ENCODE assay signal across 9 mouse cellular contexts in genomic region chr5:123489112-123489785, GRCm38 (mm10). TPM values are rescaled to one million over a fixed set of nuclear protein-coding genes. Genes with fewer than 3 reads are reported as not detected.
DNase-seq lines count a peak whose midpoint lies in the region; ATAC-seq lines count a peak whose summit lies in the region.
"Had no signal": no experiment of that assay in that cellular context is flagged by ENCODE, and none has a peak within 500 bp of the region (broad histone marks: within the 10 kb centered on the region; RNA-seq: fewer than 3 reads in every experiment).

TSS of gene Lrrc43 (plus strand) at chr5:123489305.
TSS of gene Il31 (minus strand) at chr5:123489489.

- no peak within 1 kb of the TSS for H3K9ac ChIP-seq in heart, embryonic 11.5 days (ENCODE audit: low read depth, low read length)
- H3K9ac ChIP-seq in forebrain, embryonic 14.5 days (ENCODE audit: low read length), result peak within 1 kb of the TSS; percentile 25; the same call in 1 of the 2 replicates
- H3K9ac ChIP-seq in liver, embryonic 15.5 days, result no peak within 1 kb of the TSS
- H3K9ac ChIP-seq: liver, embryonic 13.5 days had no signal

- 9% methylated on average over 25 of the region's 25 CpGs for WGBS in heart, embryonic 11.5 days (ENCODE audit: insufficient replicate concordance)
- WGBS in forebrain, embryonic 14.5 days, result 6% methylated on average over 25 of the region's 25 CpGs
- 9% methylated on average over 25 of the region's 25 CpGs for WGBS in liver, embryonic 15.5 days (ENCODE audit: insufficient replicate concordance)

- peaks cover 4% of the 10 kb centered on the region for H3K4me1 ChIP-seq in heart, embryonic 11.5 days (ENCODE audit: control insufficient read depth, insufficient read depth, low read length)
- 0 out of 2 replicates have a peak, but pooled peaks cover 4% of the 10 kb centered on the region for H3K4me1 ChIP-seq in forebrain, embryonic 14.5 days (ENCODE audit: control insufficient read depth, insufficient read depth, low read length)
- no peaks in the 10 kb centered on the region for H3K4me1 ChIP-seq in liver, embryonic 15.5 days (replicated peaks)
- H3K4me1 ChIP-seq: liver, embryonic 13.5 days had no signal

- peak; percentile 63; the same call in 1 of the 2 replicates for ATAC-seq in heart, embryonic 11.5 days (replicated peaks; ENCODE audit: insufficient number of reproducible peaks, low FRiP score, low TSS enrichment)
- no peak for ATAC-seq in forebrain, embryonic 14.5 days
- no peak for ATAC-seq in liver, embryonic 15.5 days (ENCODE audit: insufficient read depth)

- intact Hi-C loops in heart, postnatal 25 days (cut with DNase I), result no loop called here

- H3K9me3 ChIP-seq in heart, embryonic 11.5 days (replicated peaks; ENCODE audit: control insufficient read depth, low read length), result no peaks in the 10 kb centered on the region
- no peaks in the 10 kb centered on the region for H3K9me3 ChIP-seq in forebrain, embryonic 14.5 days (replicated peaks; ENCODE audit: control insufficient read depth, low read length)
- no peaks in the 10 kb centered on the region for H3K9me3 ChIP-seq in liver, embryonic 15.5 days (replicated peaks)
- H3K9me3 ChIP-seq: liver, embryonic 13.5 days had no signal

- H3K4me2 ChIP-seq in heart, embryonic 11.5 days, result peak within 1 kb of the TSS; percentile 58
- H3K4me2 ChIP-seq in forebrain, embryonic 14.5 days (ENCODE audit: low read length), result peak within 1 kb of the TSS; percentile 50
- 0 out of 2 replicates have a peak within 1 kb of the TSS, but pooled peaks have one; percentile 20 for H3K4me2 ChIP-seq in liver, embryonic 15.5 days
- H3K4me2 ChIP-seq: liver, embryonic 13.5 days had no signal

- H3K4me3 ChIP-seq in heart, embryonic 11.5 days (ENCODE audit: low read depth, low read length), result peak within 1 kb of the TSS; percentile 20
- H3K4me3 ChIP-seq in forebrain, embryonic 14.5 days (ENCODE audit: low read depth, low read length), result peak within 1 kb of the TSS; percentile 11; the same call in 1 of the 2 replicates
- H3K4me3 ChIP-seq in liver, embryonic 15.5 days (replicated peaks), result no peak within 1 kb of the TSS
- H3K4me3 ChIP-seq: liver, embryonic 13.5 days had no signal

- H3K27ac ChIP-seq in heart, embryonic 11.5 days (ENCODE audit: low read depth, low read length), result no peak within 1 kb of the TSS
- H3K27ac ChIP-seq in forebrain, embryonic 14.5 days (ENCODE audit: low read depth, low read length), result no peak within 1 kb of the TSS
- H3K27ac ChIP-seq in liver, embryonic 15.5 days (replicated peaks), result no peak within 1 kb of the TSS
- H3K27ac ChIP-seq: liver, embryonic 13.5 days had no signal

- DNase-seq in heart, postnatal 25 days (ENCODE audit: low spot score), result no peak
- peak; percentile 19 for DNase-seq in Muller cell, postnatal 12 days (ENCODE audit: inconsistent ontology term)
- DNase-seq in forebrain, embryonic 14.5 days (ENCODE audit: low spot score), result peak; percentile 69
- no peak for DNase-seq in spleen, postnatal 4 days (ENCODE audit: low spot score in 2 of 2)
- no peak for DNase-seq in ovary, adult 18-20 months (ENCODE audit: low spot score)
- no peak for DNase-seq in gastrocnemius, postnatal 10 days
- DNase-seq: liver, embryonic 13.5 days had no signal

- no peaks in the 10 kb centered on the region for H3K27me3 ChIP-seq in heart, embryonic 11.5 days (ENCODE audit: control insufficient read depth, insufficient read depth, low read length)
- no peaks in the 10 kb centered on the region for H3K27me3 ChIP-seq in forebrain, embryonic 14.5 days (replicated peaks; ENCODE audit: control insufficient read depth, insufficient read depth, low read length)
- peaks cover 34% of the 10 kb centered on the region for H3K27me3 ChIP-seq in liver, embryonic 15.5 days

- no peaks in the 10 kb centered on the region for H3K36me3 ChIP-seq in heart, embryonic 11.5 days (ENCODE audit: control insufficient read depth, insufficient read depth, low read length)
- H3K36me3 ChIP-seq in forebrain, embryonic 14.5 days (ENCODE audit: control insufficient read depth, insufficient read depth, low read length), result no peaks in the 10 kb centered on the region
- no peaks in the 10 kb centered on the region for H3K36me3 ChIP-seq in liver, embryonic 15.5 days (replicated peaks)
- H3K36me3 ChIP-seq: liver, embryonic 13.5 days had no signal

RNA-seq across cellular contexts. Expression of gene Lrrc43, which starts in this region (rescaled TPM):
- polyA plus RNA-seq in heart, embryonic 11.5 days (2014; fragmentation: Nextera tagmentation; extraction: Ambion mirVana), result not detected in 2 replicates
- total RNA-seq in heart, postnatal 25 days (2021), result not detected
- 0.31 and 0.48 TPM in 2 replicates for polyA plus RNA-seq in forebrain, embryonic 14.5 days (2014; fragmentation: Nextera tagmentation; extraction: Ambion mirVana)
- not detected in 2 replicates for polyA plus RNA-seq in liver, embryonic 15.5 days (2015; fragmentation: Nextera tagmentation; extraction: Ambion mirVana)
- not detected for total RNA-seq in gastrocnemius, postnatal 10 days (2021)
- polyA plus RNA-seq: liver, embryonic 13.5 days had no signal

RNA-seq across cellular contexts. Expression of gene Il31, which starts in this region (rescaled TPM):
- not detected in 2 replicates for polyA plus RNA-seq in heart, embryonic 11.5 days (2014; fragmentation: Nextera tagmentation; extraction: Ambion mirVana)
- total RNA-seq in heart, postnatal 25 days (2021), result not detected
- not detected in 2 replicates for polyA plus RNA-seq in forebrain, embryonic 14.5 days (2014; fragmentation: Nextera tagmentation; extraction: Ambion mirVana)
- polyA plus RNA-seq in liver, embryonic 15.5 days (2015; fragmentation: Nextera tagmentation; extraction: Ambion mirVana), result 0.12 TPM in 1 of 2 replicates, not detected in the other
- total RNA-seq in gastrocnemius, postnatal 10 days (2021), result not detected
- polyA plus RNA-seq: liver, embryonic 13.5 days had no signal

Comparison
In these comparisons a context has a peak if more than half of its experiments do, and no peak if none do; other contexts are left out.
1. Peak in ATAC-seq, H3K4me3 ChIP-seq and H3K4me2 ChIP-seq in heart, embryonic 11.5 days; RNA of the genes that start here not detected or under 1 TPM.
2. Peak in DNase-seq, H3K4me3 ChIP-seq, H3K9ac ChIP-seq and H3K4me2 ChIP-seq in forebrain, embryonic 14.5 days; RNA of the genes that start here not detected or under 1 TPM.